Mouse (Mus musculus): ENCODE results near the gene Vgll4. TPM values are rescaled to one million over a fixed set of nuclear protein-coding genes. Genes with fewer than 3 reads are reported as not detected.

Vgll4 gene
- total and polyA plus RNA-seq, 3 experiments, result 34.6 to 73.7 (median 37.3) TPM

- no peak for DNase-seq (ENCODE audit: extremely low read depth)
- in situ Hi-C loops (cut with MboI; ENCODE audit: low pct_ligation_motif_present, low pct_unique_long_range_greater_than_20kb, low sequenced_read_pairs) (no loop called here), dilution Hi-C loops (cut with MboI; ENCODE audit: extremely low pct_ligation_motif_present, extremely low pct_unique_long_range_greater_than_20kb, low sequenced_read_pairs) (no loop called here)
- Histone ChIP-seq H3K27ac (ENCODE audit: insufficient read depth, low read depth) (no peak overlapping the region), H3K79me2 (replicated peaks; ENCODE audit: control insufficient read depth, extremely low read depth, insufficient read depth, poor library complexity, severe bottlenecking) (no peaks in the 10 kb centered on the region), H3K27me3 (replicated peaks) (no peaks in the 10 kb centered on the region), H3K4me2 (ENCODE audit: insufficient read depth, low read depth, poor library complexity, severe bottlenecking) (no peak overlapping the region), H3K36me3 (replicated peaks in 1 of 2; ENCODE audit: control insufficient read depth in 1 of 2, insufficient read depth in 1 of 2, low read length in 1 of 2) (peaks cover 0 to 12% of the 10 kb centered on the region in 2 experiments), H3K9me3 (replicated peaks; ENCODE audit: low read length) (peaks cover 3% of the 10 kb centered on the region), H3K9ac (ENCODE audit: insufficient read depth, low read depth) (no peak overlapping the region), H3K4me1 (ENCODE audit: control insufficient read depth in 1 of 2, insufficient read depth in 2 of 2) (peaks cover 36 to 47% of the 10 kb centered on the region in 2 experiments), H3K4me3 (replicated peaks in 1 of 3; ENCODE audit: low read depth in 2 of 3, low read length in 2 of 3, poor library complexity in 1 of 3) (no peak overlapping the region)
- TF ChIP-seq MXI1 (IDR thresholded peaks at IDR 0.05; ENCODE audit: low read depth, low read length) (no peak), JUND (conservative IDR thresholded peaks at IDR 0.05; ENCODE audit: low read depth, low read length) (no peak)
Measured at GRCm38 (mm10) chr6:114848761-114849160, 121.0 kb downstream of the Vgll4 start.

GRCm38 (mm10) chr6:114847582-114848174 lies 122.1 kb downstream of the Vgll4 start:
- Histone ChIP-seq H3K27ac (ENCODE audit: insufficient read depth, low read depth) (no peak overlapping the region), H3K4me2 (ENCODE audit: insufficient read depth, low read depth, poor library complexity, severe bottlenecking) (peak overlapping the region; percentile 25; the same call in 1 of the 2 replicates), H3K27me3 (replicated peaks) (no peaks in the 10 kb centered on the region), H3K4me1 (ENCODE audit: control insufficient read depth in 1 of 2, insufficient read depth in 2 of 2) (peaks cover 37 to 55% of the 10 kb centered on the region in 2 experiments), H3K4me3 (replicated peaks in 1 of 3; ENCODE audit: low read depth in 2 of 3, low read length in 2 of 3, poor library complexity in 1 of 3) (peak overlapping the region in 1 of 3 experiments; percentile 13), H3K9ac (ENCODE audit: insufficient read depth, low read depth) (no peak overlapping the region), H3K79me2 (replicated peaks; ENCODE audit: control insufficient read depth, extremely low read depth, insufficient read depth, poor library complexity, severe bottlenecking) (no peaks in the 10 kb centered on the region), H3K9me3 (replicated peaks; ENCODE audit: low read length) (peaks cover 3% of the 10 kb centered on the region), H3K36me3 (replicated peaks in 1 of 2; ENCODE audit: control insufficient read depth in 1 of 2, insufficient read depth in 1 of 2, low read length in 1 of 2) (peaks cover 0 to 10% of the 10 kb centered on the region in 2 experiments)
- TF ChIP-seq MAZ (IDR thresholded peaks at IDR 0.05; ENCODE audit: low read depth, low read length), result 0 out of 2 replicates have a peak, but pooled peaks have one; percentile 36
- TF ChIP-seq TBP (conservative IDR thresholded peaks at IDR 0.05; ENCODE audit: low read depth, low read length), result no peak
- 0 out of 2 replicates have a peak, but pooled peaks have one; percentile 57 for TF ChIP-seq MXI1 (IDR thresholded peaks at IDR 0.05; ENCODE audit: low read depth, low read length)
- TF ChIP-seq POLR2AphosphoS2 (IDR thresholded peaks at IDR 0.05; ENCODE audit: low read depth, low read length), result no peak
- no peak for TF ChIP-seq TCF12 (IDR thresholded peaks at IDR 0.05; ENCODE audit: low read depth, low read length)
- no peak for TF ChIP-seq NELFE (IDR thresholded peaks at IDR 0.05; ENCODE audit: low read depth, low read length)
- TF ChIP-seq BHLHE40 (IDR thresholded peaks at IDR 0.05; ENCODE audit: low read depth, low read length), result peak; percentile 85
- TF ChIP-seq PAX5 (IDR thresholded peaks at IDR 0.05; ENCODE audit: low read length), result no peak
- TF ChIP-seq USF2 (conservative IDR thresholded peaks at IDR 0.05; ENCODE audit: low read depth, low read length), result no peak
- no peak for TF ChIP-seq UBTF (IDR thresholded peaks at IDR 0.05; ENCODE audit: low read depth, low read length)
- TF ChIP-seq ETS1 (conservative IDR thresholded peaks at IDR 0.05; ENCODE audit: low read depth, low read length), result peak; percentile 39; the same call in 1 of the 2 replicates
- 0 out of 2 replicates have a peak, but pooled peaks have one; percentile 8 for TF ChIP-seq MAFK (IDR thresholded peaks at IDR 0.05; ENCODE audit: insufficient replicate concordance, low read length)
- peak; percentile 54 for TF ChIP-seq IRF4 (IDR thresholded peaks at IDR 0.05; ENCODE audit: low read depth, low read length)
- no peak for TF ChIP-seq KAT2A (IDR thresholded peaks at IDR 0.05; ENCODE audit: insufficient replicate concordance, low read length)
- TF ChIP-seq ZMIZ1 (IDR thresholded peaks at IDR 0.05; ENCODE audit: low read depth, low read length), result no peak
- TF ChIP-seq SIN3A (IDR thresholded peaks at IDR 0.05; ENCODE audit: low read length), result peak; percentile 35; the same call in 1 of the 2 replicates
- TF ChIP-seq MYC (IDR thresholded peaks at IDR 0.05; ENCODE audit: low read depth, low read length), result no peak
- no peak for TF ChIP-seq E2F4 (IDR thresholded peaks at IDR 0.05; ENCODE audit: insufficient replicate concordance, low read depth, low read length)
- TF ChIP-seq POLR2A (IDR thresholded peaks at IDR 0.05; ENCODE audit: low read depth, low read length), result no peak
- DNase-seq (ENCODE audit: extremely low read depth), result no peak
- in situ Hi-C loops (cut with MboI; ENCODE audit: low pct_ligation_motif_present, low pct_unique_long_range_greater_than_20kb, low sequenced_read_pairs) (no loop called here), dilution Hi-C loops (cut with MboI; ENCODE audit: extremely low pct_ligation_motif_present, extremely low pct_unique_long_range_greater_than_20kb, low sequenced_read_pairs) (no loop called here)

All from CH12.LX (cell line).